Mouse (Mus musculus): Measurements from ENCODE around the gene Cnpy3.

The Cnpy3 gene

GRCm38 (mm10) chr17:46690665-46691064, 61.3 kb downstream of the Cnpy3 start:
- DNase-seq (ENCODE audit: inconsistent age in 2 of 2, low spot score in 1 of 2): no peak

- no peak for DNase-seq (ENCODE audit: inconsistent age in 2 of 2, low spot score in 1 of 2)
Measured at GRCm38 (mm10) chr17:46685913-46686312, 66.1 kb downstream of the Cnpy3 start.
